Mouse (Mus musculus): ENCODE measurements around the gene Serf2. TPM values are rescaled to one million over a fixed set of nuclear protein-coding genes. Genes with fewer than 3 reads are reported as not detected.

The Serf2 gene
- total RNA-seq, 1 experiment = 459 TPM

GRCm38 (mm10) chr2:121443068-121443349 lies 6.0 kb upstream of the Serf2 start:
- H3K4me3 ChIP-seq (ENCODE audit: insufficient read depth in 1 of 2, low read depth in 1 of 2, low read length in 2 of 2, poor library complexity in 1 of 2, severe bottlenecking in 1 of 2) = peak overlapping the region; percentile 16 to 99; a peak in 3 of 4 replicates
- H3K4me1 ChIP-seq (ENCODE audit: control insufficient read depth in 2 of 2, insufficient read depth in 2 of 2, low read length in 2 of 2, poor library complexity in 1 of 2) = 0 out of 4 replicates have a peak, but pooled peaks cover 0 to 2% of the 10 kb centered on the region in 2 experiments
- H3K9me3 ChIP-seq (ENCODE audit: control insufficient read depth, insufficient read depth, low read depth, low read length) = no peaks in the 10 kb centered on the region
- TF ChIP-seq CHD2 (IDR thresholded peaks at IDR 0.05; ENCODE audit: low read depth, low read length) = no peak
- TF ChIP-seq ZC3H11A (IDR thresholded peaks at IDR 0.05; ENCODE audit: borderline replicate concordance, low read depth, low read length) = no peak
- no peak for TF ChIP-seq MAFK (IDR thresholded peaks at IDR 0.05; ENCODE audit: insufficient read depth, low read depth, low read length)
- TF ChIP-seq ZNF384 (IDR thresholded peaks at IDR 0.05; ENCODE audit: low read depth, low read length) = no peak
- TF ChIP-seq HCFC1 (IDR thresholded peaks at IDR 0.05; ENCODE audit: borderline replicate concordance, insufficient read depth, low read length) = no peak
- DNase-seq (ENCODE audit: low read depth, low spot score) = no peak
- H3K27ac ChIP-seq (ENCODE audit: insufficient read depth, low read depth, low read length, poor library complexity, severe bottlenecking) = no peak overlapping the region
- H3K9ac ChIP-seq (ENCODE audit: insufficient read depth, low read depth, low read length, poor library complexity, severe bottlenecking) = peak overlapping the region; percentile 52
- in situ Hi-C loops (cut with MboI; ENCODE audit: low sequenced_read_pairs in 2 of 2, unreplicated experiment in 2 of 2) = no loop called here
- peaks cover 7% of the 10 kb centered on the region for H3K36me3 ChIP-seq (ENCODE audit: control insufficient read depth, insufficient read depth, low read length, poor library complexity, severe bottlenecking)

- peaks cover 2% of the 10 kb centered on the region; the same call in 1 of the 2 replicates for H3K36me3 ChIP-seq (ENCODE audit: control insufficient read depth, insufficient read depth, low read length, poor library complexity, severe bottlenecking)
- peak within 1 kb of the TSS in 1 of 2 experiments; percentile 99; a peak in 2 of 4 replicates for H3K4me3 ChIP-seq (ENCODE audit: insufficient read depth in 1 of 2, low read depth in 1 of 2, low read length in 2 of 2, poor library complexity in 1 of 2, severe bottlenecking in 1 of 2)
- in situ Hi-C loops (cut with MboI; ENCODE audit: low sequenced_read_pairs in 2 of 2, unreplicated experiment in 2 of 2) = no loop called here
- TF ChIP-seq MAFK (IDR thresholded peaks at IDR 0.05; ENCODE audit: insufficient read depth, low read depth, low read length) (no peak), ZNF384 (IDR thresholded peaks at IDR 0.05; ENCODE audit: low read depth, low read length) (no peak), ZC3H11A (IDR thresholded peaks at IDR 0.05; ENCODE audit: borderline replicate concordance, low read depth, low read length) (no peak), CHD2 (IDR thresholded peaks at IDR 0.05; ENCODE audit: low read depth, low read length) (no peak), HCFC1 (IDR thresholded peaks at IDR 0.05; ENCODE audit: borderline replicate concordance, insufficient read depth, low read length) (no peak)
- no peaks in the 10 kb centered on the region for H3K9me3 ChIP-seq (ENCODE audit: control insufficient read depth, insufficient read depth, low read depth, low read length)
- no peak within 1 kb of the TSS for H3K9ac ChIP-seq (ENCODE audit: insufficient read depth, low read depth, low read length, poor library complexity, severe bottlenecking)
- H3K4me1 ChIP-seq (ENCODE audit: control insufficient read depth in 2 of 2, insufficient read depth in 2 of 2, low read length in 2 of 2, poor library complexity in 1 of 2) = 0 out of 4 replicates have a peak, but pooled peaks cover 0 to 2% of the 10 kb centered on the region in 2 experiments
- no peak for DNase-seq (ENCODE audit: low read depth, low spot score)
- no peak within 1 kb of the TSS for H3K27ac ChIP-seq (ENCODE audit: insufficient read depth, low read depth, low read length, poor library complexity, severe bottlenecking)
Observed at GRCm38 (mm10) chr2:121444178-121444577, 4.8 kb upstream of the Serf2 start, which contains the start of gene Ell3. TSS of gene Ell3 (minus strand) at chr2:121444278.

- no peaks in the 10 kb centered on the region for H3K9me3 ChIP-seq (ENCODE audit: control insufficient read depth, insufficient read depth, low read depth, low read length)
- H3K4me1 ChIP-seq (ENCODE audit: control insufficient read depth in 2 of 2, insufficient read depth in 2 of 2, low read length in 2 of 2, poor library complexity in 1 of 2) = 0 out of 4 replicates have a peak, but pooled peaks cover 0 to 2% of the 10 kb centered on the region in 2 experiments
- no peak overlapping the region for H3K9ac ChIP-seq (ENCODE audit: insufficient read depth, low read depth, low read length, poor library complexity, severe bottlenecking)
- DNase-seq (ENCODE audit: low read depth, low spot score) = no peak
- H3K27ac ChIP-seq (ENCODE audit: insufficient read depth, low read depth, low read length, poor library complexity, severe bottlenecking) = no peak overlapping the region
- no peaks in the 10 kb centered on the region for H3K36me3 ChIP-seq (ENCODE audit: control insufficient read depth, insufficient read depth, low read length, poor library complexity, severe bottlenecking)
- no peak overlapping the region for H3K4me3 ChIP-seq (ENCODE audit: insufficient read depth in 1 of 2, low read depth in 1 of 2, low read length in 2 of 2, poor library complexity in 1 of 2, severe bottlenecking in 1 of 2)
- TF ChIP-seq HCFC1 (IDR thresholded peaks at IDR 0.05; ENCODE audit: borderline replicate concordance, insufficient read depth, low read length) = no peak
- no peak for TF ChIP-seq CHD2 (IDR thresholded peaks at IDR 0.05; ENCODE audit: low read depth, low read length)
- TF ChIP-seq ZC3H11A (IDR thresholded peaks at IDR 0.05; ENCODE audit: borderline replicate concordance, low read depth, low read length) = no peak
- no peak for TF ChIP-seq ZNF384 (IDR thresholded peaks at IDR 0.05; ENCODE audit: low read depth, low read length)
- no peak for TF ChIP-seq MAFK (IDR thresholded peaks at IDR 0.05; ENCODE audit: insufficient read depth, low read depth, low read length)
- in situ Hi-C loops (cut with MboI; ENCODE audit: low sequenced_read_pairs in 2 of 2, unreplicated experiment in 2 of 2) = no loop called here
Observed at GRCm38 (mm10) chr2:121445117-121445516, 3.9 kb upstream of the Serf2 start.

- no peaks in the 10 kb centered on the region for H3K9me3 ChIP-seq (ENCODE audit: control insufficient read depth, insufficient read depth, low read depth, low read length)
- H3K4me1 ChIP-seq (ENCODE audit: control insufficient read depth in 2 of 2, insufficient read depth in 2 of 2, low read length in 2 of 2, poor library complexity in 1 of 2) = peaks cover 2% of the 10 kb centered on the region in 2 experiments; a peak in 3 of 4 replicates
- in situ Hi-C loops (cut with MboI; ENCODE audit: low sequenced_read_pairs in 2 of 2, unreplicated experiment in 2 of 2) = no loop called here
- H3K9ac ChIP-seq (ENCODE audit: insufficient read depth, low read depth, low read length, poor library complexity, severe bottlenecking) = no peak overlapping the region
- no peak overlapping the region for H3K27ac ChIP-seq (ENCODE audit: insufficient read depth, low read depth, low read length, poor library complexity, severe bottlenecking)
- no peak for DNase-seq (ENCODE audit: low read depth, low spot score)
- H3K36me3 ChIP-seq (ENCODE audit: control insufficient read depth, insufficient read depth, low read length, poor library complexity, severe bottlenecking) = peaks cover 5% of the 10 kb centered on the region
- TF ChIP-seq CHD2 (IDR thresholded peaks at IDR 0.05; ENCODE audit: low read depth, low read length) (no peak), ZNF384 (IDR thresholded peaks at IDR 0.05; ENCODE audit: low read depth, low read length) (no peak), ZC3H11A (IDR thresholded peaks at IDR 0.05; ENCODE audit: borderline replicate concordance, low read depth, low read length) (no peak), HCFC1 (IDR thresholded peaks at IDR 0.05; ENCODE audit: borderline replicate concordance, insufficient read depth, low read length) (no peak), MAFK (IDR thresholded peaks at IDR 0.05; ENCODE audit: insufficient read depth, low read depth, low read length) (no peak)
- no peak overlapping the region for H3K4me3 ChIP-seq (ENCODE audit: insufficient read depth in 1 of 2, low read depth in 1 of 2, low read length in 2 of 2, poor library complexity in 1 of 2, severe bottlenecking in 1 of 2)
Observed at GRCm38 (mm10) chr2:121446506-121446905, 2.5 kb upstream of the Serf2 start.
